ENCODE assay signal across 8 mouse cellular contexts in genomic region chr19:6014991-6015510, GRCm38 (mm10). TPM values are rescaled to one million over a fixed set of nuclear protein-coding genes. Genes with fewer than 3 reads are reported as not detected.
DNase-seq lines count a peak whose midpoint lies in the region; ATAC-seq and TF ChIP-seq lines count a peak whose summit lies in the region.

No protein-coding gene starts in this region.

- H3K4me1 ChIP-seq in intestine, embryonic 16.5 days (ENCODE audit: control insufficient read depth, insufficient read depth, low read length): peaks cover 13% of the 10 kb centered on the region
- no peaks in the 10 kb centered on the region for H3K4me1 ChIP-seq in lung, embryonic 14.5 days (ENCODE audit: insufficient read depth)

- peak overlapping the region; percentile 64 for H3K4me3 ChIP-seq in intestine, embryonic 16.5 days (ENCODE audit: low read length)
- H3K4me3 ChIP-seq in lung, embryonic 14.5 days (ENCODE audit: low read depth, low read length): peak overlapping the region; percentile 55

- WGBS in intestine, embryonic 16.5 days: 2% methylated on average over 18 of the region's 18 CpGs
- 2% methylated on average over 17 of the region's 18 CpGs for WGBS in lung, embryonic 14.5 days

- peak overlapping the region; percentile 34 for H3K27ac ChIP-seq in intestine, embryonic 16.5 days (ENCODE audit: low read length)
- H3K27ac ChIP-seq in lung, embryonic 14.5 days (ENCODE audit: low read depth): peak overlapping the region; percentile 58; the same call in 1 of the 2 replicates

- H3K9ac ChIP-seq in intestine, embryonic 16.5 days (ENCODE audit: low read depth, low read length): peak overlapping the region; percentile 78
- H3K9ac ChIP-seq in lung, embryonic 14.5 days: peak overlapping the region; percentile 62

- H3K36me3 ChIP-seq in intestine, embryonic 16.5 days (ENCODE audit: control insufficient read depth, insufficient read depth, low read length): no peaks in the 10 kb centered on the region
- no peaks in the 10 kb centered on the region for H3K36me3 ChIP-seq in lung, embryonic 14.5 days (ENCODE audit: insufficient read depth)

- TF ChIP-seq CTCF in lung, embryonic 14.5 days (IDR thresholded peaks at IDR 0.05; ENCODE audit: low read depth): no peak

- H3K9me3 ChIP-seq in intestine, embryonic 16.5 days (ENCODE audit: control insufficient read depth, low read length): no peaks in the 10 kb centered on the region
- H3K9me3 ChIP-seq in lung, embryonic 14.5 days (ENCODE audit: low read depth, low read length): no peaks in the 10 kb centered on the region

- no peaks in the 10 kb centered on the region for H3K27me3 ChIP-seq in intestine, embryonic 16.5 days (replicated peaks; ENCODE audit: control insufficient read depth, insufficient read depth, low read length)
- no peaks in the 10 kb centered on the region for H3K27me3 ChIP-seq in lung, embryonic 14.5 days (ENCODE audit: insufficient read depth, low read length)

- DNase-seq in 3134 (ENCODE audit: extremely low read depth, insufficient read length, low spot score): peak; percentile 82
- peak; percentile 82 for DNase-seq in Muller cell, postnatal 12 days (ENCODE audit: inconsistent ontology term)
- DNase-seq in gastrocnemius, postnatal 36 days: peak; percentile 44 to 50
- peak; percentile 55 for DNase-seq in lung, embryonic 14.5 days
- no peak for DNase-seq in right cerebral cortex, postnatal 4 days

- ATAC-seq in common myeloid progenitor, adult 5-6 weeks (replicated peaks; ENCODE audit: low read depth, poor library complexity, severe bottlenecking): peak; percentile 64
- ATAC-seq in intestine, embryonic 16.5 days: peak; percentile 92
- ATAC-seq in lung, embryonic 14.5 days (ENCODE audit: insufficient read depth): peak; percentile 86
- peak; percentile 32; the same call in 1 of the 2 replicates for ATAC-seq in neutrophil, adult 5-6 weeks (ENCODE audit: extremely low read depth, insufficient number of reproducible peaks, low FRiP score, poor library complexity, severe bottlenecking)

- peak overlapping the region; percentile 92 for H3K4me2 ChIP-seq in intestine, embryonic 16.5 days (ENCODE audit: low read depth, low read length)
- H3K4me2 ChIP-seq in lung, embryonic 14.5 days: peak overlapping the region; percentile 88

- intact Hi-C loops in gastrocnemius, postnatal 36 days (cut with DNase I): loop anchor here (5.0 kb wide), 1 partner anchor 93 kb away; the partner anchor contains the start of gene Cdc42ep2

RNA-seq across cellular contexts. Expression of gene Capn1, which starts 0.6 kb away (rescaled TPM):
- total RNA-seq in common myeloid progenitor, adult 5-6 weeks (2017): 29.9 and 37.2 TPM in 2 replicates
- total RNA-seq in gastrocnemius, postnatal 36 days (2021): 10 to 100 TPM; 82.6 to 95.2 TPM
- 11.8 and 12.4 TPM in 2 replicates for polyA plus RNA-seq in intestine, embryonic 16.5 days (2015; fragmentation: Nextera tagmentation; extraction: Ambion mirVana)
- 9.6 and 11.3 TPM in 2 replicates for polyA plus RNA-seq in lung, embryonic 14.5 days (2014; fragmentation: Nextera tagmentation; extraction: Ambion mirVana)
- total RNA-seq in neutrophil, adult 5-6 weeks (2017): 142 and 147 TPM in 2 replicates

RNA-seq across cellular contexts. Expression of gene Slc22a20, which starts 29.1 kb away (rescaled TPM):
- total RNA-seq in common myeloid progenitor, adult 5-6 weeks (2017): not detected in 2 replicates
- total RNA-seq in gastrocnemius, postnatal 36 days (2021): not detected
- polyA plus RNA-seq in intestine, embryonic 16.5 days (2015; fragmentation: Nextera tagmentation; extraction: Ambion mirVana): not detected in 2 replicates
- not detected in 2 replicates for polyA plus RNA-seq in lung, embryonic 14.5 days (2014; fragmentation: Nextera tagmentation; extraction: Ambion mirVana)
- 0.47 and 1.1 TPM in 2 replicates for total RNA-seq in neutrophil, adult 5-6 weeks (2017)

RNA-seq across cellular contexts. Expression of gene Syvn1, which starts 31.3 kb away (rescaled TPM):
- total RNA-seq in common myeloid progenitor, adult 5-6 weeks (2017): 5.9 and 6.5 TPM in 2 replicates
- 10 to 100 TPM; 14.4 to 15.8 TPM for total RNA-seq in gastrocnemius, postnatal 36 days (2021)
- 29.1 and 36.4 TPM in 2 replicates for polyA plus RNA-seq in intestine, embryonic 16.5 days (2015; fragmentation: Nextera tagmentation; extraction: Ambion mirVana)
- polyA plus RNA-seq in lung, embryonic 14.5 days (2014; fragmentation: Nextera tagmentation; extraction: Ambion mirVana): 30.0 and 34.3 TPM in 2 replicates
- 42.1 and 45.3 TPM in 2 replicates for total RNA-seq in neutrophil, adult 5-6 weeks (2017)

RNA-seq across cellular contexts. Expression of gene Mrpl49, which starts 42.5 kb away (rescaled TPM):
- 25.8 and 35.8 TPM in 2 replicates for total RNA-seq in common myeloid progenitor, adult 5-6 weeks (2017)
- total RNA-seq in gastrocnemius, postnatal 36 days (2021): 10 to 100 TPM; 25.8 TPM
- polyA plus RNA-seq in intestine, embryonic 16.5 days (2015; fragmentation: Nextera tagmentation; extraction: Ambion mirVana): 71.4 and 79.5 TPM in 2 replicates
- 78.8 and 80.2 TPM in 2 replicates for polyA plus RNA-seq in lung, embryonic 14.5 days (2014; fragmentation: Nextera tagmentation; extraction: Ambion mirVana)
- total RNA-seq in neutrophil, adult 5-6 weeks (2017): 28.7 and 29.2 TPM in 2 replicates

RNA-seq across cellular contexts. Expression of gene Fau, which starts 42.6 kb away (rescaled TPM):
- 1,809 and 1,850 TPM in 2 replicates for total RNA-seq in common myeloid progenitor, adult 5-6 weeks (2017)
- 100 to 1,000 TPM; 333 to 400 TPM for total RNA-seq in gastrocnemius, postnatal 36 days (2021)
- 868 and 882 TPM in 2 replicates for polyA plus RNA-seq in intestine, embryonic 16.5 days (2015; fragmentation: Nextera tagmentation; extraction: Ambion mirVana)
- polyA plus RNA-seq in lung, embryonic 14.5 days (2014; fragmentation: Nextera tagmentation; extraction: Ambion mirVana): 825 and 884 TPM in 2 replicates
- total RNA-seq in neutrophil, adult 5-6 weeks (2017): 2,994 and 3,021 TPM in 2 replicates

Comparison
In these comparisons a context has a peak if more than half of its experiments do, and no peak if none do; other contexts are left out.
1. ATAC-seq: peak in every context shown above with its lines; median percentile 92 in intestine, embryonic 16.5 days; 86 in lung, embryonic 14.5 days; 64 in common myeloid progenitor, adult 5-6 weeks; 32 in neutrophil, adult 5-6 weeks.